Mouse (Mus musculus): Measurements from ENCODE around the gene Lipo4. TPM values are rescaled to one million over a fixed set of nuclear protein-coding genes. Genes with fewer than 3 reads are reported as not detected.

Gene Lipo4
- not detected in 2 replicates for polyA plus RNA-seq (2012)

GRCm38 (mm10) chr19:33517680-33518079, at the start of gene Lipo4:
TSS of gene Lipo4 (minus strand) at chr19:33517780.
- no peak for TF ChIP-seq GATA1 (IDR thresholded peaks at IDR 0.05; ENCODE audit: low read length)

GRCm38 (mm10) chr19:33453725-33454124, 63.9 kb downstream of the Lipo4 start:
- TF ChIP-seq GATA1 (IDR thresholded peaks at IDR 0.05; ENCODE audit: low read length) = no peak

Other genes with a start within 250 kb of the Lipo4 start
- not detected in 2 replicates for gene Rnls, start 125.5 kb downstream of the Lipo4 start, polyA plus RNA-seq (2012)
- not detected in 2 replicates for gene Gm8978, start 107.5 kb upstream of the Lipo4 start, polyA plus RNA-seq (2012)
- 0.04 TPM in 1 of 2 replicates, not detected in the other for gene Lipo2, start 233.6 kb upstream of the Lipo4 start, polyA plus RNA-seq (2012)
- gene Lipo3, start 244.2 kb upstream of the Lipo4 start, polyA plus RNA-seq (2012) = not detected in 2 replicates

Measured in G1E-ER4 (cell line).